In genomic region chr2:167299861-167300667, GRCm38 (mm10) we compare ENCODE assay signal across 8 mouse cellular contexts. TPM values are rescaled to one million over a fixed set of nuclear protein-coding genes. Genes with fewer than 3 reads are reported as not detected.
DNase-seq lines count a peak whose midpoint lies in the region; ATAC-seq and TF ChIP-seq lines count a peak whose summit lies in the region.

No protein-coding gene starts in this region.

- peaks cover 14% of the 10 kb centered on the region for H3K4me1 ChIP-seq in forebrain, embryonic 12.5 days
- H3K4me1 ChIP-seq in hindbrain, embryonic 14.5 days (replicated peaks; ENCODE audit: control insufficient read depth, insufficient read depth, low read length): peaks cover 14% of the 10 kb centered on the region; the same call in 1 of the 2 replicates
- 0 out of 2 replicates have a peak, but pooled peaks cover 8% of the 10 kb centered on the region for H3K4me1 ChIP-seq in limb, embryonic 12.5 days (replicated peaks)
- H3K4me1 ChIP-seq in stomach, postnatal 0 days (replicated peaks; ENCODE audit: control insufficient read depth, insufficient read depth): no peaks in the 10 kb centered on the region; the same call in 1 of the 2 replicates

- peak; percentile 46; the same call in 1 of the 2 replicates for ATAC-seq in forebrain, embryonic 12.5 days (ENCODE audit: low FRiP score)
- no peak; the same call in 1 of the 2 replicates for ATAC-seq in hindbrain, embryonic 14.5 days (ENCODE audit: low FRiP score)
- ATAC-seq in limb, embryonic 12.5 days (ENCODE audit: insufficient number of reproducible peaks, insufficient read depth, low FRiP score, low TSS enrichment, low read depth): no peak
- ATAC-seq in stomach, postnatal 0 days (ENCODE audit: low FRiP score, low TSS enrichment): peak; percentile 52
- no peak for ATAC-seq in inflammation-experienced regulatory T-cells, adult 6 months

- H3K4me2 ChIP-seq in forebrain, embryonic 12.5 days: no peak overlapping the region
- H3K4me2 ChIP-seq in hindbrain, embryonic 14.5 days (replicated peaks): no peak overlapping the region
- no peak overlapping the region for H3K4me2 ChIP-seq in limb, embryonic 12.5 days
- H3K4me2 ChIP-seq in stomach, postnatal 0 days (replicated peaks; ENCODE audit: low read depth): no peak overlapping the region

- H3K9ac ChIP-seq in forebrain, embryonic 12.5 days: no peak overlapping the region
- H3K9ac ChIP-seq in hindbrain, embryonic 14.5 days: no peak overlapping the region
- H3K9ac ChIP-seq in limb, embryonic 12.5 days (replicated peaks): no peak overlapping the region
- H3K9ac ChIP-seq in stomach, postnatal 0 days (ENCODE audit: low read length): no peak overlapping the region

- H3K4me3 ChIP-seq in forebrain, embryonic 12.5 days (replicated peaks): no peak overlapping the region
- H3K4me3 ChIP-seq in hindbrain, embryonic 14.5 days (replicated peaks; ENCODE audit: low read length): no peak overlapping the region
- no peak overlapping the region for H3K4me3 ChIP-seq in limb, embryonic 12.5 days (replicated peaks)
- no peak overlapping the region for H3K4me3 ChIP-seq in stomach, postnatal 0 days (ENCODE audit: low read depth, low read length)

- no peaks in the 10 kb centered on the region for H3K27me3 ChIP-seq in forebrain, embryonic 12.5 days
- no peaks in the 10 kb centered on the region for H3K27me3 ChIP-seq in hindbrain, embryonic 14.5 days (ENCODE audit: control insufficient read depth, insufficient read depth, low read length)
- H3K27me3 ChIP-seq in limb, embryonic 12.5 days: no peaks in the 10 kb centered on the region
- no peaks in the 10 kb centered on the region for H3K27me3 ChIP-seq in stomach, postnatal 0 days (ENCODE audit: control insufficient read depth, insufficient read depth, low read length)

- H3K9me3 ChIP-seq in forebrain, embryonic 12.5 days: no peaks in the 10 kb centered on the region
- H3K9me3 ChIP-seq in hindbrain, embryonic 14.5 days (ENCODE audit: control insufficient read depth, low read length): no peaks in the 10 kb centered on the region
- H3K9me3 ChIP-seq in limb, embryonic 12.5 days: no peaks in the 10 kb centered on the region
- no peaks in the 10 kb centered on the region for H3K9me3 ChIP-seq in stomach, postnatal 0 days (ENCODE audit: control insufficient read depth, low read length)

- 83% methylated on average over 6 of the region's 6 CpGs for WGBS in forebrain, embryonic 12.5 days
- WGBS in hindbrain, embryonic 14.5 days: 55% methylated on average over 6 of the region's 6 CpGs
- 73% methylated on average over 6 of the region's 6 CpGs for WGBS in limb, embryonic 12.5 days
- WGBS in stomach, postnatal 0 days: 69% methylated on average over 6 of the region's 6 CpGs

- peak overlapping the region; percentile 75 for H3K27ac ChIP-seq in forebrain, embryonic 12.5 days
- peak overlapping the region; percentile 63; the same call in 1 of the 2 replicates for H3K27ac ChIP-seq in hindbrain, embryonic 14.5 days
- 0 out of 2 replicates have a peak overlapping the region, but pooled peaks have one; percentile 35 for H3K27ac ChIP-seq in limb, embryonic 12.5 days
- H3K27ac ChIP-seq in stomach, postnatal 0 days (replicated peaks): peak overlapping the region; percentile 53; the same call in 1 of the 2 replicates

- TF ChIP-seq EP300 in stomach, postnatal 0 days (optimal IDR thresholded peaks at IDR 0.05): no peak

- TF ChIP-seq CTCF in stomach, postnatal 0 days (IDR thresholded peaks at IDR 0.05; ENCODE audit: low read depth): no peak

- peaks cover 35% of the 10 kb centered on the region for H3K36me3 ChIP-seq in forebrain, embryonic 12.5 days (replicated peaks)
- H3K36me3 ChIP-seq in hindbrain, embryonic 14.5 days (replicated peaks; ENCODE audit: control insufficient read depth, insufficient read depth): peaks cover 31% of the 10 kb centered on the region
- H3K36me3 ChIP-seq in limb, embryonic 12.5 days: peaks cover 59% of the 10 kb centered on the region
- H3K36me3 ChIP-seq in stomach, postnatal 0 days (ENCODE audit: control insufficient read depth, insufficient read depth, low read length): peaks cover 9% of the 10 kb centered on the region

- DNase-seq in left cerebral cortex, adult 18-20 months (ENCODE audit: low spot score in 2 of 2): peak; percentile 17 to 49
- no peak for DNase-seq in left cerebral cortex, adult 11 months (ENCODE audit: low spot score)
- peak; percentile 85 for DNase-seq in brain, adult 2 months (ENCODE audit: low read depth, low spot score)
- DNase-seq in hindbrain, embryonic 14.5 days (ENCODE audit: low spot score): no peak
- peak; percentile 38 for DNase-seq in stomach, postnatal 0 days (ENCODE audit: low spot score)

RNA-seq across cellular contexts. Expression of gene B4galt5, which starts 48.9 kb away (rescaled TPM):
- 10 to 100 TPM; 54.3 to 54.8 TPM for total RNA-seq in left cerebral cortex, adult 18-20 months (2021)
- 7.6 and 13.4 TPM in 2 replicates for polyA plus RNA-seq in forebrain, embryonic 12.5 days (2016; fragmentation: Nextera tagmentation; extraction: Ambion mirVana)
- 24.7 and 33.3 TPM in 2 replicates for polyA plus RNA-seq in hindbrain, embryonic 14.5 days (2014; fragmentation: Nextera tagmentation; extraction: Ambion mirVana)
- 11.4 and 14.1 TPM in 2 replicates for polyA plus RNA-seq in limb, embryonic 12.5 days (2016; fragmentation: Nextera tagmentation; extraction: Ambion mirVana)
- polyA plus RNA-seq in stomach, postnatal 0 days (2015; fragmentation: Nextera tagmentation; extraction: Ambion mirVana): 4.5 and 6.0 TPM in 2 replicates
- polyA plus RNA-seq in inflammation-experienced regulatory T-cells, adult 6 months (2017; shearing (Covaris generic)): 10 to 100 TPM in 1 of 3 experiments, 1 to 10 TPM in 2; 5.1 to 16.7 (median 5.2) TPM

RNA-seq across cellular contexts. Expression of gene Ptgis, which starts 59.7 kb away (rescaled TPM):
- total RNA-seq in left cerebral cortex, adult 18-20 months (2021): 1 to 10 TPM; 1.5 to 2.4 TPM
- polyA plus RNA-seq in forebrain, embryonic 12.5 days (2016; fragmentation: Nextera tagmentation; extraction: Ambion mirVana): 4.8 and 6.0 TPM in 2 replicates
- 3.8 and 4.9 TPM in 2 replicates for polyA plus RNA-seq in hindbrain, embryonic 14.5 days (2014; fragmentation: Nextera tagmentation; extraction: Ambion mirVana)
- polyA plus RNA-seq in limb, embryonic 12.5 days (2016; fragmentation: Nextera tagmentation; extraction: Ambion mirVana): 23.9 and 27.0 TPM in 2 replicates
- 21.9 and 26.7 TPM in 2 replicates for polyA plus RNA-seq in stomach, postnatal 0 days (2015; fragmentation: Nextera tagmentation; extraction: Ambion mirVana)
- polyA plus RNA-seq in inflammation-experienced regulatory T-cells, adult 6 months (2017; shearing (Covaris generic)): not detected

Comparison
In these comparisons a context has a peak if more than half of its experiments do, and no peak if none do; other contexts are left out.
1. DNase-seq: peak in left cerebral cortex, adult 18-20 months (2 of 2), brain, adult 2 months (single experiment) and stomach, postnatal 0 days (single experiment); none in left cerebral cortex, adult 11 months (single experiment) and hindbrain, embryonic 14.5 days (single experiment).
2. ATAC-seq: peak in forebrain, embryonic 12.5 days (single experiment) and stomach, postnatal 0 days (single experiment); none in hindbrain, embryonic 14.5 days (single experiment), limb, embryonic 12.5 days (single experiment) and inflammation-experienced regulatory T-cells, adult 6 months (single experiment).
3. Peak in every context shown above with its lines, with median percentiles within 50 percentile points of each other: H3K27ac ChIP-seq.